Mouse (Mus musculus) forelimb bud, embryonic 11.5 days (tissue): ENCODE measurements around the gene Tmem116.
A peak's percentile ranks its signal among the peaks of the same experiment; 100 is the strongest.
"Not testable (repeated sequence)": the region's sequence is repeated elsewhere in the genome, so short reads cannot be mapped to it uniquely, and the experiment has no call there.

ENCODE experiments used
- DNase-seq: peaks from one replicate; pipeline ENCODE4 v3.0.0-alpha.2; 2012; ENCODE audit warnings: low read depth, low spot score

Tmem116 gene

GRCm38 (mm10) chr5:121462171-121462502, 10.4 kb downstream of the Tmem116 start:
- no peak for DNase-seq

GRCm38 (mm10) chr5:121462967-121463366, 11.3 kb downstream of the Tmem116 start:
- no peak for DNase-seq

GRCm38 (mm10) chr5:121463601-121464250, 12.0 kb downstream of the Tmem116 start:
- DNase-seq: no peak

GRCm38 (mm10) chr5:121469566-121469965, 17.9 kb downstream of the Tmem116 start:
- DNase-seq: no peak

- no peak for DNase-seq
Measured at GRCm38 (mm10) chr5:121472411-121472810, 20.7 kb downstream of the Tmem116 start.

GRCm38 (mm10) chr5:121474610-121475009, 22.9 kb downstream of the Tmem116 start:
- no peak for DNase-seq

- DNase-seq: no peak
Measured at GRCm38 (mm10) chr5:121476040-121476439, 24.3 kb downstream of the Tmem116 start.

- peak; percentile 65 for DNase-seq
Measured at GRCm38 (mm10) chr5:121477680-121478079, 26.0 kb downstream of the Tmem116 start.

GRCm38 (mm10) chr5:121484801-121485200, 33.1 kb downstream of the Tmem116 start:
- no peak for DNase-seq

- DNase-seq: no peak
Measured at GRCm38 (mm10) chr5:121493305-121493704, 41.6 kb downstream of the Tmem116 start.

GRCm38 (mm10) chr5:121500719-121501118, 49.0 kb downstream of the Tmem116 start:
- no peak for DNase-seq

- DNase-seq: not testable (repeated sequence)
Measured at GRCm38 (mm10) chr5:121501424-121501996, 49.8 kb downstream of the Tmem116 start.

GRCm38 (mm10) chr5:121503231-121503630, 51.5 kb downstream of the Tmem116 start, which contains the start of gene Adam1b:
Adam1b (minus strand) TSS chr5:121503435.
- no peak for DNase-seq

- DNase-seq: no peak
Measured at GRCm38 (mm10) chr5:121506846-121507245, 55.2 kb downstream of the Tmem116 start.

GRCm38 (mm10) chr5:121510009-121510408, 58.3 kb downstream of the Tmem116 start:
- no peak for DNase-seq

GRCm38 (mm10) chr5:121518983-121519382, 67.3 kb downstream of the Tmem116 start:
- DNase-seq: no peak

- not testable (repeated sequence) for DNase-seq
Measured at GRCm38 (mm10) chr5:121519758-121520157, 68.1 kb downstream of the Tmem116 start.

GRCm38 (mm10) chr5:121525774-121526450, 74.2 kb downstream of the Tmem116 start:
- DNase-seq: no peak

GRCm38 (mm10) chr5:121526526-121526925, 74.8 kb downstream of the Tmem116 start:
- DNase-seq: no peak

- no peak for DNase-seq
Measured at GRCm38 (mm10) chr5:121526961-121527360, 75.3 kb downstream of the Tmem116 start.

GRCm38 (mm10) chr5:121534521-121534920, 82.8 kb downstream of the Tmem116 start:
- DNase-seq: peak; percentile 30

GRCm38 (mm10) chr5:121535116-121535515, 83.4 kb downstream of the Tmem116 start:
- DNase-seq: no peak
